Mouse (Mus musculus) induced T-regulatory cell, adult 2 months (primary cell): ENCODE measurements around the gene Cpa5.

Experiments
- DNase-seq: peaks from one replicate; pipeline ENCODE4 v3.0.0-alpha.2; 2012; ENCODE audit warnings: low read depth

Cpa5 gene

GRCm38 (mm10) chr6:30604342-30604867 is 6.4 kb upstream of the Cpa5 start:
- no peak for DNase-seq

- no peak for DNase-seq
Observed at GRCm38 (mm10) chr6:30605111-30605510, 5.7 kb upstream of the Cpa5 start.

GRCm38 (mm10) chr6:30605672-30606071 is 5.1 kb upstream of the Cpa5 start:
- no peak for DNase-seq

GRCm38 (mm10) chr6:30611212-30611611 is 402 bp downstream of the Cpa5 start:
- DNase-seq, result no peak

GRCm38 (mm10) chr6:30614251-30614650 is 3.4 kb downstream of the Cpa5 start:
- no peak for DNase-seq

GRCm38 (mm10) chr6:30615741-30616140 is 4.9 kb downstream of the Cpa5 start:
- no peak for DNase-seq

GRCm38 (mm10) chr6:30616491-30616941 is 5.7 kb downstream of the Cpa5 start:
- no peak for DNase-seq

GRCm38 (mm10) chr6:30617020-30617958 is 6.5 kb downstream of the Cpa5 start:
- DNase-seq, result peak; percentile 19

GRCm38 (mm10) chr6:30617959-30618590 is 7.3 kb downstream of the Cpa5 start:
- DNase-seq, result peak; percentile 15

GRCm38 (mm10) chr6:30618735-30619134 is 7.9 kb downstream of the Cpa5 start:
- no peak for DNase-seq

- DNase-seq, result no peak
Observed at GRCm38 (mm10) chr6:30619606-30620005, 8.8 kb downstream of the Cpa5 start.

- no peak for DNase-seq
Observed at GRCm38 (mm10) chr6:30620591-30620990, 9.8 kb downstream of the Cpa5 start.

GRCm38 (mm10) chr6:30620994-30621393 is 10.2 kb downstream of the Cpa5 start:
- DNase-seq, result no peak

GRCm38 (mm10) chr6:30621986-30622389 is 11.2 kb downstream of the Cpa5 start:
- DNase-seq, result no peak

GRCm38 (mm10) chr6:30624763-30625162 is 14.0 kb downstream of the Cpa5 start:
- DNase-seq, result no peak

GRCm38 (mm10) chr6:30628152-30628551 is 17.3 kb downstream of the Cpa5 start:
- no peak for DNase-seq

GRCm38 (mm10) chr6:30629989-30630388 is 19.2 kb downstream of the Cpa5 start:
- no peak for DNase-seq

- no peak for DNase-seq
Observed at GRCm38 (mm10) chr6:30635361-30635862, 24.6 kb downstream of the Cpa5 start.

- DNase-seq, result no peak
Observed at GRCm38 (mm10) chr6:30636186-30636842, 25.5 kb downstream of the Cpa5 start.

GRCm38 (mm10) chr6:30638674-30639268 is 28.0 kb downstream of the Cpa5 start, which contains the start of gene Cpa1:
Gene Cpa1 (plus strand): TSS chr6:30639218.
- DNase-seq, result no peak

- DNase-seq, result no peak
Observed at GRCm38 (mm10) chr6:30643694-30644460, 33.1 kb downstream of the Cpa5 start.
